Mouse (Mus musculus) T-cell, adult 2 months (primary cell): Measurements from ENCODE around the gene 4933417A18Rik.
A peak's percentile ranks its signal among the peaks of the same experiment; 100 is the strongest.
"Not testable (repeated sequence)": the region's sequence is repeated elsewhere in the genome, so short reads cannot be mapped to it uniquely, and the experiment has no call there.

Experiments
- DNase-seq: peaks from one replicate; pipeline ENCODE4 v3.0.0; 2022; ENCODE audit warnings: low spot score

Gene 4933417A18Rik

GRCm38 (mm10) chr13:34976116-34976515 lies 51.9 kb downstream of the 4933417A18Rik start:
- no peak for DNase-seq

GRCm38 (mm10) chr13:34977410-34977809 lies 53.2 kb downstream of the 4933417A18Rik start:
- DNase-seq = no peak

GRCm38 (mm10) chr13:34978635-34979034 lies 54.4 kb downstream of the 4933417A18Rik start:
- DNase-seq = not testable (repeated sequence)

- not testable (repeated sequence) for DNase-seq
Observed at GRCm38 (mm10) chr13:34983479-34983878, 59.3 kb downstream of the 4933417A18Rik start.

GRCm38 (mm10) chr13:34991581-34992273 lies 67.5 kb downstream of the 4933417A18Rik start:
- DNase-seq = no peak

GRCm38 (mm10) chr13:34993085-34993484 lies 68.9 kb downstream of the 4933417A18Rik start:
- no peak for DNase-seq

- peak; percentile 17 for DNase-seq
Observed at GRCm38 (mm10) chr13:34993595-34993982, 69.4 kb downstream of the 4933417A18Rik start.

GRCm38 (mm10) chr13:34993983-34994811 lies 70.0 kb downstream of the 4933417A18Rik start:
- DNase-seq = peak; percentile 83

- DNase-seq = no peak
Observed at GRCm38 (mm10) chr13:34995925-34996324, 71.7 kb downstream of the 4933417A18Rik start.
